Mouse (Mus musculus): Measurements from ENCODE around the gene Nfkb1. TPM values are rescaled to one million over a fixed set of nuclear protein-coding genes. Genes with fewer than 3 reads are reported as not detected.
A peak's percentile ranks its signal among the peaks of the same experiment; 100 is the strongest.

Nfkb1 gene
- polyA plus RNA-seq, 1 experiment, result 46.0 TPM

GRCm38 (mm10) chr3:135729575-135729974 lies 38.2 kb upstream of the Nfkb1 start:
- TF ChIP-seq POLR2A (IDR thresholded peaks at IDR 0.05; ENCODE audit: low read depth, low read length) (no peak), CTCF (conservative IDR thresholded peaks at IDR 0.05; ENCODE audit: insufficient read depth, insufficient read length, low read depth, low read length) (no peak)
- Histone ChIP-seq H3K4me1 (ENCODE audit: control insufficient read depth, insufficient read depth, low read length) (no peaks in the 10 kb centered on the region), H3K27me3 (replicated peaks; ENCODE audit: control insufficient read depth, insufficient read depth, low read length) (no peaks in the 10 kb centered on the region), H3K27ac (ENCODE audit: insufficient read depth, low read depth, low read length) (peak overlapping the region; percentile 47; the same call in 1 of the 2 replicates), H3K36me3 (ENCODE audit: control insufficient read depth, insufficient read depth, low read length) (no peaks in the 10 kb centered on the region), H3K4me3 (ENCODE audit: insufficient read depth, low read depth, low read length) (no peak overlapping the region)
- WGBS, result 27% methylated on average over 5 of the region's 5 CpGs
- DNase-seq, result peak; percentile 86

- H3K27ac ChIP-seq (ENCODE audit: insufficient read depth, low read depth, low read length), result no peak overlapping the region; the same call in 1 of the 2 replicates
- no peaks in the 10 kb centered on the region for H3K36me3 ChIP-seq (ENCODE audit: control insufficient read depth, insufficient read depth, low read length)
- H3K4me3 ChIP-seq (ENCODE audit: insufficient read depth, low read depth, low read length), result no peak overlapping the region
- no peaks in the 10 kb centered on the region for H3K27me3 ChIP-seq (replicated peaks; ENCODE audit: control insufficient read depth, insufficient read depth, low read length)
- no peak for TF ChIP-seq POLR2A (IDR thresholded peaks at IDR 0.05; ENCODE audit: low read depth, low read length)
- TF ChIP-seq CTCF (conservative IDR thresholded peaks at IDR 0.05; ENCODE audit: insufficient read depth, insufficient read length, low read depth, low read length), result no peak
- DNase-seq, result no peak
- no peaks in the 10 kb centered on the region for H3K4me1 ChIP-seq (ENCODE audit: control insufficient read depth, insufficient read depth, low read length)
- WGBS, result 57% methylated on average over 6 of the region's 6 CpGs
Measured at GRCm38 (mm10) chr3:135728900-135729299, 37.6 kb upstream of the Nfkb1 start.

- H3K27ac ChIP-seq (ENCODE audit: insufficient read depth, low read depth, low read length), result no peak overlapping the region
- no peaks in the 10 kb centered on the region for H3K4me1 ChIP-seq (ENCODE audit: control insufficient read depth, insufficient read depth, low read length)
- DNase-seq, result no peak
- no peaks in the 10 kb centered on the region for H3K27me3 ChIP-seq (replicated peaks; ENCODE audit: control insufficient read depth, insufficient read depth, low read length)
- H3K36me3 ChIP-seq (ENCODE audit: control insufficient read depth, insufficient read depth, low read length), result no peaks in the 10 kb centered on the region
- no peak overlapping the region for H3K4me3 ChIP-seq (ENCODE audit: insufficient read depth, low read depth, low read length)
- WGBS, result 89% methylated on average over 10 of the region's 10 CpGs
- TF ChIP-seq POLR2A (IDR thresholded peaks at IDR 0.05; ENCODE audit: low read depth, low read length) (no peak), CTCF (conservative IDR thresholded peaks at IDR 0.05; ENCODE audit: insufficient read depth, insufficient read length, low read depth, low read length) (no peak)
Measured at GRCm38 (mm10) chr3:135727339-135727738, 36.0 kb upstream of the Nfkb1 start.

GRCm38 (mm10) chr3:135726521-135727275 lies 35.4 kb upstream of the Nfkb1 start:
- DNase-seq, result no peak

GRCm38 (mm10) chr3:135726023-135726422 lies 34.7 kb upstream of the Nfkb1 start:
- DNase-seq, result peak; percentile 34
- H3K27ac ChIP-seq (ENCODE audit: insufficient read depth, low read depth, low read length), result no peak overlapping the region
- H3K4me1 ChIP-seq (ENCODE audit: control insufficient read depth, insufficient read depth, low read length), result no peaks in the 10 kb centered on the region
- no peaks in the 10 kb centered on the region for H3K36me3 ChIP-seq (ENCODE audit: control insufficient read depth, insufficient read depth, low read length)
- 85% methylated on average over 15 of the region's 15 CpGs for WGBS
- H3K4me3 ChIP-seq (ENCODE audit: insufficient read depth, low read depth, low read length), result no peak overlapping the region
- TF ChIP-seq CTCF (conservative IDR thresholded peaks at IDR 0.05; ENCODE audit: insufficient read depth, insufficient read length, low read depth, low read length) (no peak), POLR2A (IDR thresholded peaks at IDR 0.05; ENCODE audit: low read depth, low read length) (no peak)
- H3K27me3 ChIP-seq (replicated peaks; ENCODE audit: control insufficient read depth, insufficient read depth, low read length), result no peaks in the 10 kb centered on the region

More at GRCm38 (mm10) chr3:135726521-135727275, 35.4 kb upstream of the Nfkb1 start:
- H3K27ac ChIP-seq (ENCODE audit: insufficient read depth, low read depth, low read length), result no peak overlapping the region
- H3K27me3 ChIP-seq (replicated peaks; ENCODE audit: control insufficient read depth, insufficient read depth, low read length), result no peaks in the 10 kb centered on the region
- TF ChIP-seq CTCF (conservative IDR thresholded peaks at IDR 0.05; ENCODE audit: insufficient read depth, insufficient read length, low read depth, low read length) (no peak), POLR2A (IDR thresholded peaks at IDR 0.05; ENCODE audit: low read depth, low read length) (no peak)
- WGBS, result 73% methylated on average over 7 of the region's 7 CpGs
- no peaks in the 10 kb centered on the region for H3K4me1 ChIP-seq (ENCODE audit: control insufficient read depth, insufficient read depth, low read length)
- no peaks in the 10 kb centered on the region for H3K36me3 ChIP-seq (ENCODE audit: control insufficient read depth, insufficient read depth, low read length)
- no peak overlapping the region for H3K4me3 ChIP-seq (ENCODE audit: insufficient read depth, low read depth, low read length)

GRCm38 (mm10) chr3:135722104-135722503 lies 30.8 kb upstream of the Nfkb1 start:
- no peak for DNase-seq
- Histone ChIP-seq H3K27ac (ENCODE audit: insufficient read depth, low read depth, low read length) (no peak overlapping the region), H3K27me3 (replicated peaks; ENCODE audit: control insufficient read depth, insufficient read depth, low read length) (no peaks in the 10 kb centered on the region), H3K36me3 (ENCODE audit: control insufficient read depth, insufficient read depth, low read length) (no peaks in the 10 kb centered on the region), H3K4me1 (ENCODE audit: control insufficient read depth, insufficient read depth, low read length) (no peaks in the 10 kb centered on the region), H3K4me3 (ENCODE audit: insufficient read depth, low read depth, low read length) (no peak overlapping the region)
- WGBS, result 89% methylated on average over 2 of the region's 2 CpGs
- TF ChIP-seq CTCF (conservative IDR thresholded peaks at IDR 0.05; ENCODE audit: insufficient read depth, insufficient read length, low read depth, low read length), result no peak
- no peak for TF ChIP-seq POLR2A (IDR thresholded peaks at IDR 0.05; ENCODE audit: low read depth, low read length)

GRCm38 (mm10) chr3:135719969-135720368 lies 28.6 kb upstream of the Nfkb1 start:
- Histone ChIP-seq H3K36me3 (ENCODE audit: control insufficient read depth, insufficient read depth, low read length) (no peaks in the 10 kb centered on the region), H3K4me3 (ENCODE audit: insufficient read depth, low read depth, low read length) (no peak overlapping the region), H3K4me1 (ENCODE audit: control insufficient read depth, insufficient read depth, low read length) (no peaks in the 10 kb centered on the region), H3K27ac (ENCODE audit: insufficient read depth, low read depth, low read length) (no peak overlapping the region), H3K27me3 (replicated peaks; ENCODE audit: control insufficient read depth, insufficient read depth, low read length) (no peaks in the 10 kb centered on the region)
- TF ChIP-seq CTCF (conservative IDR thresholded peaks at IDR 0.05; ENCODE audit: insufficient read depth, insufficient read length, low read depth, low read length), result no peak
- DNase-seq, result no peak
- 95% methylated on average over 3 of the region's 3 CpGs for WGBS

Measured in kidney, adult 2 months (tissue).